Mouse (Mus musculus) urinary bladder, postnatal 25 days (tissue): ENCODE measurements around the gene F2rl3.

Source experiments
- DNase-seq: peaks from one replicate; pipeline ENCODE4 v3.0.0; 2022; ENCODE audit warnings: low spot score

Gene F2rl3

GRCm38 (mm10) chr8:72761322-72762051, at the start of gene F2rl3:
TSS of gene F2rl3 (plus strand) at chr8:72761880.
- peak; percentile 1 for DNase-seq

DNA sequence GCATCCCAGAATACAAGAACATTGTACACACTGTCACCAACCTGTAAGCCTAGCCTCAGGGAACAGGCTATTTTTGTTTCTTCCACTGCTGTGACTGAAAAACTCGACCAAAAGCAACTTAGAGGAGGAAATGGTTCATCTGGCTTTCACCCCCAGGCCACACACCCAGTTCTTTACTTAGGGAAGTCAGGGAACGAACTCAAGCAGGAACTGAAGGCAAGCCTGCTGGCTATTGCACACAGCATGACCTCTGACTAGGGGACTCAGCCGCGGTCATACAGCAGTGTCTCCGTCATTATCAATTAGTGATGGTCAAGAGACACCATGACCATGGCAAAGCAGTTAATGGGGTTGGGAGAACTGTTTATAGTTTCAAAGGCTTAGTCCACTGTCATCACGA, 49.1 kb upstream of the F2rl3 start:
- no peak for DNase-seq

DNA sequence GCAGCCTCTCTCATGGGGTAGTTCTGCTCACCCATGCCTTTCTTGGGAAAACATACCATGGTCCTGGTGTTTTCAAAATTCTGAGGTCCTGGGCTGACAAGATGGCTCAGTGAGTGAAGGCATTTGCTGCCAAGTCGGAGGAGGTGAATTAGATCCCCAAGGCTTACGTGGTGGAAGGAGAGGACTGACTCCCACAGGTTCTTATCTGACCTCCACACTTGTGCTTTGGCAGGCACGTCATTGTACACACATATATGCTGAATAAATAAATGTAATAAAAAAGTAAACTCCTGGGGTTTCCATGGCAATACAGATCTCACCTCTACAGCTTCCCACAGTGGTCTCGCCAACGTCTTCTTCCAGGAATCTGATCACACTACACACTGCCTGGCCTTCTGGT, 45.1 kb upstream of the F2rl3 start:
- no peak for DNase-seq

GRCm38 (mm10) chr8:72720541-72720940, 41.1 kb upstream of the F2rl3 start:
- no peak for DNase-seq

GRCm38 (mm10) chr8:72722769-72723650, 38.7 kb upstream of the F2rl3 start, which contains the start of gene Sin3b:
TSS of gene Sin3b (plus strand) at chr8:72723285.
- peak; percentile 97 for DNase-seq

DNA sequence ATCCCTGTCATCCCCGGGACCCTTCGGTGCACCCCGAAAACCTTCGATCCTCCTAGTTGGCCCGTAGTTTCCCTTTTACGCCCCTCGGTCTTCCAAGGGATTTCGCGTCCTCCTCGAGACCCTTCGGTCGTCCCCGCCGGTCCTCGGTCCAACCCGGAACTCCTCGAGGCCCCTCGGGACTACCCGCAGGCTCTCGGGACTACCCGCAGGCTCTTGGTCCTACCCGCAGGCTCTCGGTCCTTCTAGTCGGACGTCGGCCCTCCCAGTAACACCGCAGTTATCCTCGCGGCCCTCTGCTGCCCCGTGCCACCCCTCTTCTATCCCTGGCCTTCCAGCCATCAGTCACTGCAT, 38.1 kb upstream of the F2rl3 start:
- DNase-seq: peak; percentile 12

DNA sequence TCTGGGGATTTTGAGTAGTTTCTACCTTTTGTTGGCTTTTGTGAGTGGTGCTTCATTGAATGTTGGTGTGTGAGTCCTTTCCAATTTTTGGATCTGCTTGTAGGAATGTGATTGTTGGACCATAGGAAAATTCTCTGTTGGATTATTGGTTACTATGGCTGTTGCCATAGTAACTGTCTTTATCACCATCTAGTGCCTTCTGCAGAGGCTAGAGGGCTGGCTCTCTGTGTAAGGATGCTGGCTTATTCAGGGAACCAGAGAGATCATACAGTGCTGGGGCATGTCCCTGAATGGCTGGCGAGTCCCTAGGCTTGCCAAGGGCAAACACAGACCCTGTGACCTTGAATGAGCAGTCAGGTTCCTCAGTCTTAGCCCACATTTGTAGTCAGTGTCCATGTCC, 33.0 kb upstream of the F2rl3 start:
- no peak for DNase-seq

- DNase-seq: no peak
Measured at GRCm38 (mm10) chr8:72735001-72735400, 26.7 kb upstream of the F2rl3 start.

GRCm38 (mm10) chr8:72736868-72737267, 24.8 kb upstream of the F2rl3 start:
- no peak for DNase-seq

DNA sequence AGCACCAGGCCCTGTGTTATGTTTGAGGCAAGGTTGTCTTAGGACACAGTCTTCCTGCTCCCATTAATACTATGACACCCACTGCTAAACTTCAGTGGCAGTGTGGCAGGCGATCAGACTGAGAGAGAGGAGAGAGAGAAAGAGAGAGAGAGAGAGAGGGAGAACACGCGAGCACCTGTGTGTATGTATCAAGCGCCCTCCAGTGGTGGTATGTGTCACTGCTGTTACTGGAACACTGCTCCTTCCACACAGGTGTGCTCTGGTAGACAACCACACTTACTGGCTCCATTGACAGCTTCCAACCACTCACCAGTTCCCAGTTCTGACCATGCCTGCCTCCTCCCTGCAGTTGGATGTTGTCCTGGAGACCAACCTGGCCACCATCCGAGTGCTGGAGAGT, 15.6 kb upstream of the F2rl3 start:
- DNase-seq: peak; percentile 40

DNA sequence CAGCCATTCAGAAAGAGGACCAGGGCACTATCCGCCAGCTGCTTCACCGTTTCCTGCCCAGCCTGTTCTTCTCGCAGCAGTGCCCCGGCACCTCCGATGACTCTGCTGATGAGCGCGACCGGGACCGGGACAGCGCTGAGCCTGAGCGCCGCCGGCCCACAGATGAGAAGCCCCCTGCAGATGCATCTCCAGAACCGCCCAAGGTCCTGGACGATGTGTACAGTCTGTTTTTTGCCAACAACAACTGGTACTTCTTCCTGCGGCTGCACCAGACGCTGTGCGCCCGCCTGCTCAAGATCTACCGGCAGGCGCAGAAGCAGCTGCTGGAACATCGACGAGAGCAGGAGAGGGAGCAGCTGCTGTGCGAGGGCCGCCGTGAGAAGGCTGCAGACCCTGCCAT, 11.8 kb upstream of the F2rl3 start:
- no peak for DNase-seq

DNA sequence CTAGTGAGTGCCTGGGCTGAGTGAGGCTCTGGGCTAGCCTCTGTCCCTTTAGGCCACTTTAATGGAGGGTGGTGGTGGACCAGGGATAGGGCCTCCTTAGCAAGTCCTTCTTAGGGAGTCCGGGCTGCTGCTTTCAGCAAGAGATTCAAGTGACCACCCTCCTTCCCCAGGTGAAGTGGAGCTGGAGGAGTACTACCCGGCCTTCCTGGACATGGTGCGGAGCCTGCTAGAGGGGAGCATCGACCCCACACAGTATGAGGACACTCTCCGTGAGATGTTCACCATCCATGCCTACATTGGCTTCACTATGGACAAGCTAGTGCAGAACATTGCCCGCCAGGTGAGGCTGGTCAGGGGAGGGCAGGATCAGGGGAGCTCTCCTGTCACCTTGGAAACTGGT, 11.4 kb upstream of the F2rl3 start:
- no peak for DNase-seq

- no peak for DNase-seq
Measured at GRCm38 (mm10) chr8:72751126-72751525, 10.6 kb upstream of the F2rl3 start.

DNA sequence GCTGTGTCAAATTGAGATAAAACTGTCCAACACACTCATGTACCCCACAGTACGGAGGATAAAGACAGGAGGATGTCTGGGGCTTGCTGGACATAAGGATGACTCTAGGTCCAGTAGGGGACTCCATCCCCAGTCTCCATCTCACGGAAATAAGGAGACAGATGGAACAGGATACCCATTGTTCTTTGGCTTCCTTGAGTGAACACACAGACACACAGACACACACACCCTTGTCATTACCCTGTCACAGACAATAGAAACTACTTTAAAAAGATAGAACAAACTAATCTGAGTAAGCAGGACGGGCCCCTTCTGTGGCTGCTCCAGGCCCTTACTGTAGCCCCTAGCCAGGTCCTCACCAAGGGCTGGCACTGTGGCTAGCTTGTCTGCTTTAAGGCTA, 9.4 kb upstream of the F2rl3 start:
- no peak for DNase-seq

DNA sequence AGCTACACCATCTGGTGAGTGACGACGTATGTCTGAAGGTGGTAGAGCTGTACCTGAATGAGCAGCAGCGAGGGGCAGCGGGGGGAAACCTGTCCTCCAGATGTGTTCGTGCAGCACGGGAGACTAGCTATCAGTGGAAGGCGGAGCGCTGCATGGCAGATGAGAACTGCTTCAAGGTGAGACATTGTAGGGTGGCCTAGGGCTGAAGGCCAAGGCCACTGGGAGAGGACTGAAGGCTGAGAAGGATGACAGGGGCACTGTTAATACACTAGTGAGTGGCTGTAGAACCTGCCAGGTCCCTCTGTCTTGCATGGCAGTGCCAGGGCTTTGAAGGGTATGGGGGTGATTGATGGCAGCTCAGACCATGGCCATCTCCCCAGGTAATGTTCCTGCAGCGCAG, 8.5 kb upstream of the F2rl3 start:
- DNase-seq: no peak

- DNase-seq: no peak
Measured at GRCm38 (mm10) chr8:72753781-72754180, 7.9 kb upstream of the F2rl3 start.

DNA sequence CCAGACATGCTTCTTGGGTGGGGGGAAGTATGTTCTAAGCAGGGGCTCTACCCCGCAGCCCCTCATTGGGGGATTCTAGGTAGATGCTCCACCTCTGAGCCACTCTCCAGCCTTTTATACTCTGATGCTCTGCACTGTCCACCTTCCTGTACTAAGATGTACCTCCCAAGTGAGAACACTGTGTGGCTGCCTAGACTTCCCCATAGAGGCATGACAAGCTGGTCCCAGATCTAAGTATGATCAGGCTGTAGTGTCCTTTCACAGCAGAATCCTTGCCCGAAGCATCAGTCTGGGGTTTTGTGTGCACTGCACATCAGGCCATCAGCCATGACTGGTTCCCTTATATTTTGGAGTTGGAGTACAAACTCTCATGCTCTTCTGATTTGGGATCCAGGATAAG, 5.6 kb upstream of the F2rl3 start:
- peak; percentile 1 for DNase-seq

DNA sequence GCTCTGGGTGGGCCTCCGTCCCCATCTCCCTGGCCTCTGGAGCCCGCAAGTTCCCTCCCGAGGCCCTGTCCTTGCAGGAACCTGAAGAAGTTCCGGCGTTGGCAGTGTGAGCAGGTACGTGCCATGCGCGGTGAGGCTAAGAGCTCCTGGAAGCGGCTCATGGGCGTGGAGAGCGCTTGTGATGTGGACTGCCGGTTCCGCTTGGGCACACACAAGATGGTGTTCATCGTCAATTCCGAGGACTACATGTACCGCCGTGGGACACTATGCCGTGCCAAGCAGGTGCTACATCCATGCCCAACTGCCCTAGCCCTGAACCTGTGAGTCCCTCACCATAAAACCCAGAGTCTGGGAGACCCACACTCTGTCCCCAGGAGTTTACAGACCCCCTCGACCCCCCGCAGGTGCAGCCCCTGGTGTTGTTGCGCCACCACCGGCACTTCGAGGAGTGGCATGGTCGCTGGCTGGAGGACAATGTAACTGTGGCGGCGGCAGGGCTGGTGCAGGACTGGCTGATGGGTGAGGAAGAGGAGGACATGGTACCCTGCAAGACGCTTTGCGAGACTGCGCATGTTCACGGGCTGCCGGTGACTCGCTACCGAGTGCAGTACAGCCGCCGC, 4.8 kb upstream of the F2rl3 start:
- peak; percentile 1 for DNase-seq

GRCm38 (mm10) chr8:72757426-72758195, 4.1 kb upstream of the F2rl3 start:
- DNase-seq: peak; percentile 2

DNA sequence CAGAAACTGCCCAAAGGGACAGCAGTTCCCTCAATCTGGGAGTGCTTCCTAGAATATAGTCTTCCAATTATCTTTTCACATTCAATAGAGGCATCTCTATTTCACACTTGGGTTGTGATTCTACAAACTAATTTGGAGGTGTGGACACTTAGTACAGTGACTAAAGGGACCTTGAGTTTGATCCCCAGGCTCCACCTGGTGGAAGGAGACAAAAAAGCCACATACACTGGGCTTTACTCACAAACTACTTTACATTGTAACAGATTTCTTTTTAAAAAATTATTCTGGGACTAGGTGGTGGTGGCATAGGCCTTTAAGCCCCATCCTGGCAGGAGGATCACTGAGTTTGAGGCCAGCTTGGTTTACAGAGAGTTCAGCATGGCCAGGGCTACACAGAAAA, 3.4 kb upstream of the F2rl3 start:
- DNase-seq: peak; percentile 1

DNA sequence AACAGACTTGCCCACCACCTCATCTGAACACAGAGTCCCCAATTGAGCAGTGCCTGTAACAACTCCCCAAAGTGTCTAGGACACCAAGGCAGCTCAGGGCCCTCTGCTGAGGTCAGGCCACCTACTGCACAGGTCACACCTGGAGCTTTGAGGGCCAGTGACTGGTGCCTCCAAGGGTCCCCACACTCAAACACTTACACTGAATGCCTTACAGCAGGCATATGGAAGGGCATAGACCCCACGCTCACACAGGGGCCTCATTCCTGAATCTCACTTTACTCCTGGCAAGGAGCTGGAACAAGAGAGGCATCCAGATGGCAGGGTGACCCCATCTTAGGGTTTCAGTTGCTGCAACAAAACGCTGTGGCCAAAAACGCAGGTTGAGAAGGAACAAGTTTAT, 1.5 kb upstream of the F2rl3 start:
- DNase-seq: peak; percentile 1

DNA sequence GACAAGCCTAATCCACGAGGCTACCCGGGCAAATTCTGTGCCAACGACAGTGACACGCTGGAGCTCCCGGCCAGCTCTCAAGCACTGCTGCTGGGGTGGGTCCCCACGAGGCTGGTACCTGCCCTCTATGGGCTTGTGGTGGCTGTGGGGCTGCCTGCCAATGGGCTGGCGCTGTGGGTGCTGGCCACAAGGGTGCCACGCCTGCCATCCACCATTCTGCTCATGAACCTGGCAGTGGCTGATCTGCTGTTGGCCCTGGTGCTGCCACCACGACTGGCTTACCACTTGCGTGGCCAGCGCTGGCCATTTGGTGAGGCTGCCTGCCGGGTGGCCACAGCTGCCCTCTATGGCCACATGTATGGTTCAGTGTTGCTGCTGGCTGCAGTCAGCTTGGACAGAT, 626 bp downstream of the F2rl3 start:
- DNase-seq: peak; percentile 2
